Mouse (Mus musculus) neural tube, embryonic 14.5 days (tissue): ENCODE data around the gene Jmjd1c. TPM values are rescaled to one million over a fixed set of nuclear protein-coding genes. Genes with fewer than 3 reads are reported as not detected.
A peak's percentile ranks its signal among the peaks of the same experiment; 100 is the strongest.

Source experiments
- ATAC-seq: fragments of 200-750 bp; cut with Nextera tagmentation; 2 replicates; pipeline ENCODE4 v1.8.0; 2017; ENCODE audit warnings: low read depth, mild to moderate bottlenecking, moderate TSS enrichment, moderate library complexity
- H3K27ac ChIP-seq: fragments of 300-500 bp; sonication (generic); 2 replicates; pipeline ENCODE4 v1.5.1; 2014; ENCODE audit warnings: low read depth, mild to moderate bottlenecking, control low read depth, low read length, moderate library complexity, mixed read lengths
- H3K27me3 ChIP-seq: fragments of 300-500 bp; sonication (generic); 2 replicates; pipeline ENCODE4 v1.6.1; 2014; ENCODE audit warnings: low read length; ENCODE audit not compliant: control insufficient read depth, insufficient read depth
- H3K36me3 ChIP-seq: fragments of 300-500 bp; sonication (generic); 2 replicates; pipeline ENCODE4 v1.6.1; 2014; ENCODE audit warnings: low read length, mixed read lengths; ENCODE audit not compliant: control insufficient read depth, insufficient read depth
- H3K4me1 ChIP-seq: fragments of 300-500 bp; sonication (generic); 2 replicates; pipeline ENCODE4 v1.6.1; 2014; ENCODE audit warnings: low read length; ENCODE audit not compliant: control insufficient read depth, insufficient read depth
- H3K4me2 ChIP-seq: fragments of 300-500 bp; sonication (generic); 2 replicates; pipeline ENCODE4 v1.6.1; 2014; ENCODE audit warnings: mild to moderate bottlenecking, low read depth, low read length, control low read depth
- H3K4me3 ChIP-seq: fragments of 300-500 bp; sonication (generic); 2 replicates; pipeline ENCODE4 v1.5.1; 2014; ENCODE audit warnings: low read depth, low read length, control low read depth, mixed read lengths
- H3K9ac ChIP-seq: fragments of 300-500 bp; sonication (generic); replicated peaks from 2 replicates; pipeline ENCODE4 v1.6.1; 2014; ENCODE audit warnings: low read depth, mild to moderate bottlenecking, control low read depth, low read length, mixed read lengths
- H3K9me3 ChIP-seq: fragments of 300-500 bp; sonication (generic); 2 replicates; pipeline ENCODE4 v1.6.1; 2016; ENCODE audit warnings: low read length; ENCODE audit not compliant: control insufficient read depth
- WGBS: fragments of 180-500 bp; shearing (Covaris S2); extraction: QIAGEN DNeasy Blood & Tissue Kit; methylation state at CpG from one replicate; pipeline ENCODE4 v1.1.7; 2014; 5-methylcytosine and 5-hydroxymethylcytosine counted together
- polyA plus RNA-seq: library from polyadenylated mRNA; unstranded; fragments of >200 nt; fragmentation: Nextera tagmentation; extraction: Ambion mirVana; gene quantifications from 2 replicates; pipeline ENCODE4 v1.2.1, GENCODE M21; 2014

Jmjd1c gene
- polyA plus RNA-seq, 1 experiment from 2014 or later: 67.0 TPM

DNA sequence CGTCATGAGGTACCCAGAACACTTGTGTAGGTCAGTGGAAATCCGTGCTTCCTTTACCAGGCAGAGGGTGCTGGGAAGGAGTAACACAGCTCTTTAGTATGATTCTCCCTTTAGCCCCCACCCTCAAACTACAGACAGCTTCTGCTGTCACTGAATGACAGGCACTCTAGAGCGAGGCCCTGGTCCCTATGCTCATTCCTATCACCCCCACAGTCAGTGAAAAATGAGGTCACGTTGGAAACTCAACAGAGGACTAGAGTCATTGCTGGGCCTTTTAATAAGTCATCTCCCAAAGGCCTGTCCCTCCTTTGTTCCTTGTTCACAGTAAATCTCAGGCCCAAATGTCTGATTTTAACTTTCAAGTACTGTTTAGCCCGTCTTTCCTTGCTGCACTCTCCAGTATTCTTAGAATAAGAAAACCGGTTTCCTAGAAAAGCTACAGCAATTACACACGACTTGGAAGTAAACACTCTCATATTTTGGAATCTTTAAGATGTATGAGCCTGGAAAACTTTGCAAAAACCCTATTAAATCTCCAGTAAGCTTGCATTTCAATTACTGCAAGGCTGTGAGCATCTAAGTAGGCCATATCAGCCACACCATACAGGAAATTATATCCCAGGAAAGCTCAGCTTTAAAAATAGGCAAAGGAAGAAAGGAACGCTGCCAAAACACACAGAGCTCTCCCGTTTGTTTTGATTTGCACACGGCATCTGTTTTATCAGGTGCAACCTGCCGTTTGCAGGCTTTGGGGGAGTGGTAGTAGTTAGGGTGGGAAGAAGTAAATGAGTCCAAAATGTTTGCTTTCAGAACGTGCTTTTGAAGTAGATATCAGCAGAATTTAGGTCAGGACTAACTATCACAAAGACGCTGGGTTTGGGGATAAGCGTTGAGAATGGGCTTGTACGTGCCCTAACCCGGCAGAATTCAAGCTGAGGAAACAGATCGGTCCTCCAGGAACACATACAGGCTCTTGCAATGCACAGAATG, 39.8 kb upstream of the Jmjd1c start:
- Histone ChIP-seq H3K9me3 (no peaks in the 10 kb centered on the region), H3K27ac (peak overlapping the region; percentile 49; the same call in 1 of the 2 replicates)
- no peak for ATAC-seq

DNA sequence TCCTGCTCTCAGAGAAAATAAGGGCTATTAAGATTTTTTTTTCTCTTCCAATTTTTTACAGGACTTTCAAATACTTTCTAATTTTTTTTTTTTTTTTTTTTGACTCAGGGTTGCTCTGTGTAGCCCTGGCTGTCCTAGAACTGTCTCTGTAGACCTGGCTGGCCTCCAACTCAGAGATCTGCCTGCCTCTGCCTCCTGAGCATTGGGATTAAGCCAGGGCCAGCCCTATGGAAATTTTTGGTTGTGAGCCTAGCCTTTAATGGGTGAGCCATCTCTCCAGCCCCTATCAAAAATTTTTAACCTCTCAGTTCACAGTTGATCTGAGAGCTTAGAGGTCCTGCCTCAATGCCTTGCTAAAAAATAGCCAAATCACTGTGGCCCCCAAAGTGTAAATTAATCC, 38.7 kb upstream of the Jmjd1c start:
- no peak for ATAC-seq
- no peak overlapping the region for H3K27ac ChIP-seq
- H3K4me2 ChIP-seq: no peak overlapping the region
- H3K9me3 ChIP-seq: no peaks in the 10 kb centered on the region
- H3K4me1 ChIP-seq: peaks cover 27% of the 10 kb centered on the region; the same call in 1 of the 2 replicates
- H3K4me3 ChIP-seq: no peak overlapping the region
- H3K9ac ChIP-seq: no peak overlapping the region
- H3K36me3 ChIP-seq: no peaks in the 10 kb centered on the region
- no peaks in the 10 kb centered on the region for H3K27me3 ChIP-seq

More for the DNA sequence above, 39.8 kb upstream of the Jmjd1c start:
- Histone ChIP-seq H3K27me3 (no peaks in the 10 kb centered on the region), H3K4me2 (no peak overlapping the region), H3K9ac (no peak overlapping the region), H3K4me3 (no peak overlapping the region), H3K4me1 (peaks cover 26% of the 10 kb centered on the region; the same call in 1 of the 2 replicates), H3K36me3 (no peaks in the 10 kb centered on the region)
- 61% methylated on average over 17 of the region's 17 CpGs for WGBS

DNA sequence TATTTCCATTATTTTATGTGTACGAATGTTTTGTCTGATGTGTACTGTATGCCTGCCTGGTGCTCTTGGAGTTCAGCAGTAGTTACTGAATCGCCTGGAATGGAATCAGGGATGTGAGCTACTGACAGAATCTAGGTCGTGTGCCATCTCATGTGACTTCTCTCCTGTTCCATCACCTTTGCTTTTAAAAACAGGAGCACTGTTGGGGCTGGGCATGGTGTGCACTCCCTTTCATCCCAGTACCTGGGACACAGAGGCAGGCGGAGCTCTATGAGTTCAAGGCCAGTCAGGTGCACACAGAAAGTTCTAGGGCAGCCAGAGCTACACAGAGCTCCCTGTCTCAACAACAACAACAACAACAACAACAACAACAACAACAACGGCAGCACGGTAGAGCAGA, 38.2 kb upstream of the Jmjd1c start:
- H3K4me1 ChIP-seq: peaks cover 26% of the 10 kb centered on the region; the same call in 1 of the 2 replicates
- WGBS: over 99% methylated on average over 6 of the region's 6 CpGs

GRCm38 (mm10) chr10:67058297-67058696, 37.6 kb upstream of the Jmjd1c start:
- Histone ChIP-seq H3K4me2 (no peak overlapping the region), H3K4me1 (peaks cover 25% of the 10 kb centered on the region; the same call in 1 of the 2 replicates), H3K9me3 (no peaks in the 10 kb centered on the region), H3K4me3 (no peak overlapping the region), H3K27ac (peak overlapping the region; percentile 68), H3K9ac (no peak overlapping the region), H3K36me3 (no peaks in the 10 kb centered on the region), H3K27me3 (no peaks in the 10 kb centered on the region)
- 62% methylated on average over 7 of the region's 7 CpGs for WGBS
- 0 out of 2 replicates have a peak, but pooled peaks have one; percentile 15 for ATAC-seq

More for the DNA sequence above, 38.2 kb upstream of the Jmjd1c start:
- ATAC-seq: no peak
- no peaks in the 10 kb centered on the region for H3K27me3 ChIP-seq
- H3K36me3 ChIP-seq: no peaks in the 10 kb centered on the region
- H3K4me2 ChIP-seq: no peak overlapping the region
- peak overlapping the region; percentile 68; the same call in 1 of the 2 replicates for H3K27ac ChIP-seq
- no peak overlapping the region for H3K4me3 ChIP-seq
- no peak overlapping the region for H3K9ac ChIP-seq
- no peaks in the 10 kb centered on the region for H3K9me3 ChIP-seq

DNA sequence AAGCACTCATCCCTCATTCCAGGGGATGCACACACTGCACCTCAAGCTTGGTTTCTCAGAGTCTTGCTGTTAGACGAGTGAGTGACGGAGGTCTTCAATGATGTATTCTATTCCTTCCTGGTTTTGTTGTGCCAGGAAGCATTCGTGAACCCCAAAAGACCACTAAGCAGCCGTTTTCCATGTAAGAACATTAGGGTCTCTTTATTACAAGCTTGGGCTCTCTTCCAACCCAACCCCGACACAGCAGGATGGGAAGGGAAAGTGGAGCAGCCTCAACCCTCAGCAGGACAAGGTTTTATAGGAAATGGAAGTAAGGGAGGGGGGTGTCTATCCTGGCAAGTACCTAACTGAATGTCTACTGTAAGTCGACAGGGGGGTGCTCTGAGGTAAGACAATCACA, 37.2 kb upstream of the Jmjd1c start:
- 0 out of 2 replicates have a peak, but pooled peaks have one; percentile 9 for ATAC-seq
- Histone ChIP-seq H3K27ac (peak overlapping the region; percentile 68), H3K9ac (no peak overlapping the region), H3K4me3 (no peak overlapping the region), H3K4me2 (no peak overlapping the region), H3K27me3 (no peaks in the 10 kb centered on the region), H3K36me3 (no peaks in the 10 kb centered on the region), H3K4me1 (peaks cover 21% of the 10 kb centered on the region; the same call in 1 of the 2 replicates), H3K9me3 (no peaks in the 10 kb centered on the region)
- WGBS: 35% methylated on average over 6 of the region's 6 CpGs

GRCm38 (mm10) chr10:67061367-67061801, 34.5 kb upstream of the Jmjd1c start:
- Histone ChIP-seq H3K9ac (no peak overlapping the region), H3K4me1 (peaks cover 26% of the 10 kb centered on the region; the same call in 1 of the 2 replicates), H3K9me3 (no peaks in the 10 kb centered on the region), H3K36me3 (no peaks in the 10 kb centered on the region), H3K4me2 (no peak overlapping the region), H3K27ac (peak overlapping the region; percentile 34), H3K27me3 (no peaks in the 10 kb centered on the region), H3K4me3 (no peak overlapping the region)
- WGBS: 23% methylated on average over 10 of the region's 10 CpGs
- ATAC-seq: no peak

DNA sequence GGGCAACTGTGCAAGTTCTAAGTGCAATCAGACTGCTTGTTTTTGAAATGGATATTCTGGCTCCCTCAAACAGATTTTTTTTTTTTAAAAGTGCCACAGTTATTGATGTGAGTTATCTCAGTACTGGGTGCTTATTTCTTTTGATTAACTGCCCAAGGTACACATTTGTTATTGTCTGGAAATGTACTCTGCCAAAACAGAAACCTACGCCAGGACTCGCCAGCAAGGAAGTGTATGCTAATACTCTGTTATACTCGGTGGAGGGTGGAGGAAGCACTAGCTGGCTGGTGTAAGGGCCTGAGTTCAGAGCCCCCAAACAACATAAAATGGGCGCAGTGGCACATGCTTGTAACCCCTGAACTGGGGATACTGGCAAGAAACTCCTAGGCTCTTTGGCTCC, 34.1 kb upstream of the Jmjd1c start:
- no peak overlapping the region for H3K9ac ChIP-seq
- no peak overlapping the region for H3K4me2 ChIP-seq
- no peak for ATAC-seq
- H3K27ac ChIP-seq: no peak overlapping the region; the same call in 1 of the 2 replicates
- no peak overlapping the region for H3K4me3 ChIP-seq
- H3K9me3 ChIP-seq: no peaks in the 10 kb centered on the region
- 37% methylated on average over 4 of the region's 4 CpGs for WGBS
- peaks cover 26% of the 10 kb centered on the region; the same call in 1 of the 2 replicates for H3K4me1 ChIP-seq
- no peaks in the 10 kb centered on the region for H3K27me3 ChIP-seq
- H3K36me3 ChIP-seq: no peaks in the 10 kb centered on the region

DNA sequence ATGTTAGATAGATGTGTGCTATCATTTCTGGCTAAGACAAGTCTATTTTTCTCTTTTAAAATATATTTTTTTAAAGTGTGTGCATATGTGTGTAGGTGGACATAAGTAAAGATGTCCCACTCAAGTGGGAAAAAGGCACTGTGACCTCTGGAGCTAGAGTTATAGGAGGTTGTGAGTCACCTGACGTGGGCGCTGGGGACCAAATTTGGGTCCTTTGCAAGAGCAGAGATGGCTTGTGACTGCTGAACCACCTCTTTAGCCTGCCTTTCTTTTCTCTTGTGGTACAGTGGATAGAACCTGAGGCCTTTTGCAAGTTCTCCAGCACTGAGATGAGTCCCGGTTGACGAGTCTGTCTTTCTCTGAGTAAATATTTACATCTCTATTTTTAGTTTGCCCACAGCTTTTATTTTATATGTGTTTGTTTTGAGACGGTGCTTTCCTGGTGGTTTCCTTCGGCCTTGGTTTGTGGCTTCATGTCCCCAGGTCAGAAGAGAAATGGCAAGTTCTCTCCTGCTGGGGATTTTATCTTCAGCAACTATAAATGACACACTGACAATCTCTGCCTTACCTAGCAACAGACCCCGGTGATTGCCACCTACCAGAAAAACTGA, 30.5 kb upstream of the Jmjd1c start:
- H3K36me3 ChIP-seq: no peaks in the 10 kb centered on the region
- H3K4me1 ChIP-seq: peaks cover 14% of the 10 kb centered on the region; the same call in 1 of the 2 replicates
- H3K27ac ChIP-seq: peak overlapping the region; percentile 60; the same call in 1 of the 2 replicates
- WGBS: 66% methylated on average over 7 of the region's 7 CpGs
- no peak overlapping the region for H3K4me3 ChIP-seq
- no peak for ATAC-seq
- no peak overlapping the region for H3K9ac ChIP-seq
- no peaks in the 10 kb centered on the region for H3K9me3 ChIP-seq
- H3K4me2 ChIP-seq: no peak overlapping the region
- no peaks in the 10 kb centered on the region for H3K27me3 ChIP-seq
